In the genomic region with DNA sequence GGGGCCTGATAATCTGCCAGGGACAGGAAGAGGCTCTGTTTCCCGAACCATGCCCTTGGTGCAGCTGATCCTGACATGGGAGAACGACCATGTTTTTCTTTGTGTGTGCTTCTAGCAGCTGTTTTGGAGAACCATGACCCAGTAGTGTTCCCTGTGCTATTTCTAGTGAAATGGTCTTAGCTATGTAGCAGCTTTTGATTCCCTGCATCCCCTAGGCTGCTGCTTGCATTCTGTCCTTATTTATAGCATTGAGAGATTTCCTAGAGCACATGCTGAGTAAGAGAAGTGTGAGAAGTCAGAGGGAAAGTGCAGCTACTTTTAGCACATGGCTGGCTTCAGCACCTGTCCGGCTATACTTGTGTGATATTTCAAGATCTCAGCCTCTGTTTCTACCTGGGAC, we compare ENCODE assay signal across 34 mouse cellular contexts. TPM values are rescaled to one million over a fixed set of nuclear protein-coding genes. Genes with fewer than 3 reads are reported as not detected.
DNase-seq lines count a peak whose midpoint lies in the region; ATAC-seq and TF ChIP-seq lines count a peak whose summit lies in the region.
"Had no signal": no experiment of that assay in that cellular context is flagged by ENCODE, and none has a peak within 500 bp of the region (broad histone marks: within the 10 kb centered on the region; RNA-seq: fewer than 3 reads in every experiment).

No protein-coding gene starts in this region.

- DNase-seq in gastrocnemius, adult 18-20 months (ENCODE audit: low spot score): peak; percentile 28
- no peak for DNase-seq in gastrocnemius, postnatal 4 days (ENCODE audit: low spot score in 2 of 2)
- DNase-seq in heart, postnatal 0 days (ENCODE audit: low spot score): peak; percentile 45
- DNase-seq in heart, adult 9 months (ENCODE audit: low spot score in 2 of 2): no peak
- DNase-seq in midbrain, embryonic 11.5 days (ENCODE audit: low spot score, missing footprints): peak; percentile 57
- no peak for DNase-seq in midbrain, postnatal 0 days (ENCODE audit: low spot score)
- DNase-seq in adrenal gland, postnatal 4 days (ENCODE audit: low spot score in 2 of 2): no peak
- DNase-seq: adrenal gland, postnatal 25 days; cerebellum, adult 11 months; cerebellum, adult 9-11 months; forebrain, postnatal 0 days; gastrocnemius, postnatal 14 days; kidney, adult 2 months; lung, postnatal 4 days; spleen, adult 18-20 months had no signal

- H3K4me1 ChIP-seq in heart, postnatal 0 days (ENCODE audit: control insufficient read depth, insufficient read depth): 0 out of 2 replicates have a peak, but pooled peaks cover 3% of the 10 kb centered on the region
- no peaks in the 10 kb centered on the region for H3K4me1 ChIP-seq in midbrain, embryonic 11.5 days (ENCODE audit: control insufficient read depth, insufficient read depth, low read length)
- H3K4me1 ChIP-seq in midbrain, postnatal 0 days (ENCODE audit: insufficient read depth, low read length): no peaks in the 10 kb centered on the region
- H3K4me1 ChIP-seq: heart, embryonic 10.5 days; hindbrain, embryonic 15.5 days; midbrain, embryonic 15.5 days; neural tube, embryonic 13.5 days had no signal

- no peak for TF ChIP-seq CTCF in heart, postnatal 0 days (IDR thresholded peaks at IDR 0.05; ENCODE audit: low read depth)
- TF ChIP-seq CTCF in midbrain, postnatal 0 days (IDR thresholded peaks at IDR 0.05): no peak

- no peaks in the 10 kb centered on the region for H3K36me3 ChIP-seq in heart, postnatal 0 days (replicated peaks; ENCODE audit: control insufficient read depth, insufficient read depth, low read length)
- peaks cover 8% of the 10 kb centered on the region for H3K36me3 ChIP-seq in midbrain, embryonic 11.5 days (ENCODE audit: control insufficient read depth, insufficient read depth, low read length)
- H3K36me3 ChIP-seq in midbrain, postnatal 0 days (ENCODE audit: insufficient read depth, low read length): peaks cover 25% of the 10 kb centered on the region
- H3K36me3 ChIP-seq: heart, embryonic 10.5 days had no signal

- no peaks in the 10 kb centered on the region for H3K9me3 ChIP-seq in heart, postnatal 0 days (replicated peaks; ENCODE audit: control insufficient read depth, low read length)
- no peaks in the 10 kb centered on the region for H3K9me3 ChIP-seq in midbrain, embryonic 11.5 days (ENCODE audit: control insufficient read depth, low read length)
- H3K9me3 ChIP-seq in midbrain, postnatal 0 days (ENCODE audit: low read length): no peaks in the 10 kb centered on the region
- H3K9me3 ChIP-seq: heart, embryonic 10.5 days; hindbrain, embryonic 15.5 days; midbrain, embryonic 15.5 days; neural tube, embryonic 13.5 days had no signal

- 26% methylated on average over 3 of the region's 3 CpGs for WGBS in heart, postnatal 0 days
- WGBS in midbrain, embryonic 11.5 days: 90% methylated on average over 3 of the region's 3 CpGs
- WGBS in midbrain, postnatal 0 days: 86% methylated on average over 3 of the region's 3 CpGs

- H3K27me3 ChIP-seq in heart, postnatal 0 days (ENCODE audit: control insufficient read depth, insufficient read depth, low read length): no peaks in the 10 kb centered on the region
- no peaks in the 10 kb centered on the region for H3K27me3 ChIP-seq in midbrain, embryonic 11.5 days (ENCODE audit: control insufficient read depth, insufficient read depth, low read length)
- H3K27me3 ChIP-seq in midbrain, postnatal 0 days (ENCODE audit: insufficient read depth, low read length): no peaks in the 10 kb centered on the region
- H3K27me3 ChIP-seq: hindbrain, embryonic 15.5 days; midbrain, embryonic 15.5 days; neural tube, embryonic 13.5 days had no signal

- ATAC-seq in heart, postnatal 0 days (ENCODE audit: insufficient read depth, low read depth): peak; percentile 58
- ATAC-seq in midbrain, embryonic 11.5 days (ENCODE audit: low FRiP score): no peak
- no peak for ATAC-seq in midbrain, postnatal 0 days (ENCODE audit: low FRiP score)
- ATAC-seq: forebrain, postnatal 0 days; midbrain, embryonic 15.5 days had no signal

- H3K9ac ChIP-seq in heart, postnatal 0 days (replicated peaks; ENCODE audit: low read depth, low read length): no peak overlapping the region
- H3K9ac ChIP-seq in midbrain, embryonic 11.5 days (ENCODE audit: low read length): no peak overlapping the region
- H3K9ac ChIP-seq in midbrain, postnatal 0 days (replicated peaks; ENCODE audit: low read length, poor library complexity, severe bottlenecking): no peak overlapping the region
- H3K9ac ChIP-seq: forebrain, postnatal 0 days; hindbrain, embryonic 15.5 days; midbrain, embryonic 15.5 days; neural tube, embryonic 13.5 days had no signal

- H3K4me3 ChIP-seq in heart, postnatal 0 days (ENCODE audit: low read depth, low read length): no peak overlapping the region
- no peak overlapping the region for H3K4me3 ChIP-seq in midbrain, embryonic 11.5 days (ENCODE audit: low read depth, low read length)
- H3K4me3 ChIP-seq in midbrain, postnatal 0 days (ENCODE audit: low read depth, low read length): no peak overlapping the region
- H3K4me3 ChIP-seq: heart, embryonic 10.5 days; hindbrain, embryonic 15.5 days; midbrain, embryonic 15.5 days; myocyte; neural tube, embryonic 13.5 days had no signal

- TF ChIP-seq EP300 in heart, postnatal 0 days (IDR thresholded peaks at IDR 0.05; ENCODE audit: low read depth): no peak

- no peak overlapping the region for H3K4me2 ChIP-seq in heart, postnatal 0 days (ENCODE audit: low read depth, low read length)
- no peak overlapping the region for H3K4me2 ChIP-seq in midbrain, embryonic 11.5 days
- no peak overlapping the region for H3K4me2 ChIP-seq in midbrain, postnatal 0 days (ENCODE audit: low read depth, low read length, poor library complexity, severe bottlenecking)
- H3K4me2 ChIP-seq: hindbrain, embryonic 15.5 days; midbrain, embryonic 15.5 days; neural tube, embryonic 13.5 days had no signal

- no peak overlapping the region for H3K27ac ChIP-seq in heart, postnatal 0 days (ENCODE audit: low read depth)
- H3K27ac ChIP-seq in midbrain, embryonic 11.5 days (ENCODE audit: low read depth, low read length): no peak overlapping the region
- H3K27ac ChIP-seq in midbrain, postnatal 0 days (ENCODE audit: low read depth, low read length): no peak overlapping the region
- H3K27ac ChIP-seq: heart, embryonic 10.5 days; hindbrain, embryonic 15.5 days; kidney, postnatal 0 days; midbrain, embryonic 15.5 days; neural tube, embryonic 13.5 days had no signal

RNA-seq across cellular contexts. Expression of a gene that starts 8.1 kb away (rescaled TPM):
- total RNA-seq in gastrocnemius, adult 18-20 months (2021): not detected
- under 1 TPM in 1 of 2 experiments, not detected in 1; 0.13 TPM for total RNA-seq in gastrocnemius, postnatal 4 days (2021)
- total RNA-seq in heart, postnatal 0 days (2014; rRNA removed; ENCODE audit: low replicate concordance): not detected in 2 replicates
- not detected in 2 replicates for polyA plus RNA-seq in heart, postnatal 0 days (2015; fragmentation: Nextera tagmentation; extraction: Ambion mirVana)
- not detected in 2 replicates for polyA plus RNA-seq in midbrain, embryonic 11.5 days (2014; fragmentation: Nextera tagmentation; extraction: Ambion mirVana)
- 0.71 TPM in 1 of 2 replicates, not detected in the other for total RNA-seq in midbrain, postnatal 0 days (2014; rRNA removed)
- polyA plus RNA-seq in midbrain, postnatal 0 days (2015; fragmentation: Nextera tagmentation; extraction: Ambion mirVana): not detected in 2 replicates
- total RNA-seq in adrenal gland, postnatal 4 days (2021): not detected
- total RNA-seq: adrenal gland, postnatal 25 days; common myeloid progenitor, adult 5-6 weeks; ES-E14; forebrain, postnatal 0 days; hematopoietic stem cell, adult 5-6 weeks; layer of hippocampus, postnatal 10 days; left cerebral cortex, postnatal 25 days; liver, adult 2 months; megakaryocyte-erythroid progenitor cell, adult 5-6 weeks had no signal
- polyA plus RNA-seq: forebrain, embryonic 11.5 days; hindbrain, embryonic 15.5 days; intestine, embryonic 14.5 days; kidney, adult 2 months; kidney, postnatal 0 days; large intestine, adult 2 months; liver, adult 2 months; liver, embryonic 16.5 days; lung, embryonic 16.5 days; myocyte; urinary bladder, adult 2 months had no signal

Comparison
In these comparisons a context has a peak if more than half of its experiments do, and no peak if none do; other contexts are left out.
1. DNase-seq: peak in gastrocnemius, adult 18-20 months (single experiment), heart, postnatal 0 days (single experiment) and midbrain, embryonic 11.5 days (single experiment); none in gastrocnemius, postnatal 4 days (0 of 2), heart, adult 9 months (0 of 2), midbrain, postnatal 0 days (single experiment) and adrenal gland, postnatal 4 days (0 of 2).